Mouse (Mus musculus) brain, embryonic 14.5 days (tissue): ENCODE results near the gene Cd52. TPM values are rescaled to one million over a fixed set of nuclear protein-coding genes. Genes with fewer than 3 reads are reported as not detected.

ENCODE experiments used
- DNase-seq: peaks from one replicate; pipeline ENCODE4 v3.0.0-alpha.2; 2011; ENCODE audit warnings: low read depth
- CTCF ChIP-seq: fragments of 200-500 bp; IDR thresholded peaks from 2 replicates; pipeline ENCODE4 v1.5.1; 2012; ENCODE audit warnings: inconsistent platforms, mild to moderate bottlenecking, moderate library complexity, borderline replicate concordance; ENCODE audit not compliant: insufficient read depth, insufficient read length; ENCODE audit errors: extremely low read depth
- POLR2A ChIP-seq: fragments of 200-500 bp; IDR thresholded peaks from 2 replicates; pipeline ENCODE4 v1.6.1; 2012; ENCODE audit warnings: mild to moderate bottlenecking, inconsistent platforms, borderline replicate concordance; ENCODE audit not compliant: poor library complexity, insufficient read depth, insufficient read length, severe bottlenecking; ENCODE audit errors: extremely low read depth
- polyA plus RNA-seq: library from polyadenylated mRNA; depleted of rRNA; stranded (reverse); fragments of >200 nt; gene quantifications from 2 replicates; pipeline ENCODE4 v1.2.3, GENCODE M21; 2012; rRNA removed

The Cd52 gene
- polyA plus RNA-seq, 1 experiment, result 2.5 TPM

DNA sequence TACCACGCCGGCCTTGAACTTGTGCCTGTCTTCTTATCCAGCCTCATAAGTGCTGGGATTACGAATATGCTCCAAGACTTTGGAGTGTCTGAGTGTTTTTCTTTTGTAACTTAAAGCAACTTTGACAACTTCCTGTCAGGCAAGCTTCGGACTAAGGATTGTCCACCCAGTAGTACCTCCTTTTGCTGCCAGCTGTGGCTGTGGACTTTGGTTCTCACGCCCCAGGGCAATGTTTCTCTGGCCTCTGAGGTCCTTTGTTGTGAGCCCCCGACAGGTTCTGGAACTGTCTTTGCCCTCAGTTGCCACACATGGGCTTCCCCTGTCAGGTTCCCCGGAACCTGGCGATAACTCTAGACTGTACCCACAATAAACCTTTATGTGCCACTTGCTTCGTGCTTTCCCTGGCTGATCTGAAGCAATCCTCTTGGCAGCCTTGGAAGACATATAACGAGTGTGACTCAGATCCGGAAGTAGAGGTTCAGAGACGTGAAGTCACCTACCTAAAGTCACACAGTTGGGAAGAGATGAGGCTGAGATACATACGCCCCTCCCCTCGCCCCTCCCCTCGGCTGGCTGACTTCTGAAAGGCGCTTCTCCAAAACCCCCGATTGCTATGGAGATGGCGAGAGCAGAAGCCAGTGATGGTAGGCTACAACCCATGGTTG, 33.6 kb downstream of the Cd52 start:
- DNase-seq, result no peak

DNA sequence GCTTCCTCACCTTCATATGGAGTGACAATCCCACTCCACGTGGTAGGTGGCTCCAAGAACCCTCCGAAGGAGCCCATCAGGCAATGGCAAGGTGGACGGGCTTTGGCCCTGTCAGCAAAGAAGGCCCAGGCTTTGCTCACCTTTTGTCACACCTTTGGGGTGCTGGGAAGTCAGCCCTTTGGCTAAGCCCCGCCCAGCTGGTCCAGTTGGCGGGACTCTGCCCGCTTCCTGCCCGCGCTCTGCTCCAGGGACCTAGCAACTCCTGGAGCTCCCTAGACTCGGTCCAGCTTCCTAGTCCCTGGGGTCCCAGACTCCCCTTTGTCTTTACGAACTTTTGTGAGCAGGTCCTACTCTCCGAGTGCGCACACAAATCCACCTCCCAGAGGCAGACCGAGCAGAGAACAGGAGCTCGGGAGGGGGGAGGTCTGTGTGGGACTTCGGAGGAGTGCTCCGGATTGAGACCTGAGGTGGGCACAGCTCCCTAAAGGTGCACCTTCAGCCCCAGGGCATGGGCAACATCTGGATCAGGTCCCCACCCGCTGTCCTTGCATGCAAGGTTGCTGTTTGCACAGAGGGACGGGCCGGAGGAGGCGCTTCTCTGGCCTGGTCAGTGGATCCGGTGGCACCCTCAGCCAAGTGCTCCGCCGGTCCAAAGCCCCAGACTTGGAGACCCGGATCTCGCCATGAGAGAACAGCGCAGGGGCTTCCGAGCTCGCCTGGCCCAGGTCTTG, 34.6 kb downstream of the Cd52 start, which contains the start of gene Crybg2:
TSS of gene Crybg2 (plus strand) at position 681 of the 731 bp plus-strand sequence.
- TF ChIP-seq POLR2A, result no peak
- TF ChIP-seq CTCF, result no peak
- no peak for DNase-seq

More for the DNA sequence above, 33.6 kb downstream of the Cd52 start:
- no peak for TF ChIP-seq POLR2A
- TF ChIP-seq CTCF, result no peak

DNA sequence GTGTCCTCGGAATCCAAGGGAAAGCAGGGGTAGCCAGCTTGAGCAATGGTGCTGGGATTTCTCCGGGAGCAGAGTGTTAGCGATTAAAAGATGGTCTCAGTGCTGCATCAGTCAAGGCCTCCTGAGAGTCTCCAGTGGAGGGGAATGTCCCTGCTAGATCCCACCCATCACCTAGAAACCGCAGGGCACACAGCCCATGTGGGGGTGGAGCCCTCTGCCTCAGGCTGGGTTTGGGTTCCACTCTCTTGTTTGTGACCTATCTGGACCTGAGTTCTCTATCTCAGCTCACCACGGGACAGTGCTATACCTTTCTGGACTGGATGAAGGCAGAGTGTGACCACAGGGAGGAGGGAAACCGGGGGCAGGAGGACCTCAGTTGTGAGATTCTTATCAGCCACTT, 36.0 kb downstream of the Cd52 start:
- TF ChIP-seq POLR2A, result no peak
- TF ChIP-seq CTCF, result no peak
- no peak for DNase-seq

DNA sequence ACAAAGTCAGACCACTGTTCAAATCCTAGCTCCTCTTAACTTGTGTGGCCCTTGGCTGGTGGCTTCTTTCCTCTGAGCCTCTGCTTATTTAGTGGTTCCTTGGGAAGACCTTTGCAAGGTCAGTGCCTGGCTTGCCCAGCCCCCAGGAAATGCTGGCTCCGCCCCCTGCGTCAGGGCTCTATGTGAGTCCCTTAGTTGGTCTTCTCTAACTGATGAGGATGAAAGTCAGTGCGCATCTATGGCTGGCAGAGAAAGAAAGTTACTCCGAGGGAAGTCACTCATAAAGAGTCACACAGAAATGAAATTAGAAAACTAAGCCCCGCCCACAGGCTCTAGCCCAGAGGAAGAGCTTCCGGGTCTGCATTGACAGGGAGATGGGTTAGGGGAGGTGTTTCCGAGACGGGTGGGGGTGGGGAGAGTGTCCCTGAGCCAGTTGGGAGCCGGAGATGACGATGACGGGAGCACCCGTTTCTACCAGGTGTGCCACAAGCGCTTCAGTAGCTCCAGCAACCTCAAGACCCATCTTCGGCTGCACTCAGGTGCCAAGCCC, 36.6 kb downstream of the Cd52 start:
- DNase-seq, result no peak
- TF ChIP-seq CTCF (no peak), POLR2A (no peak)

DNA sequence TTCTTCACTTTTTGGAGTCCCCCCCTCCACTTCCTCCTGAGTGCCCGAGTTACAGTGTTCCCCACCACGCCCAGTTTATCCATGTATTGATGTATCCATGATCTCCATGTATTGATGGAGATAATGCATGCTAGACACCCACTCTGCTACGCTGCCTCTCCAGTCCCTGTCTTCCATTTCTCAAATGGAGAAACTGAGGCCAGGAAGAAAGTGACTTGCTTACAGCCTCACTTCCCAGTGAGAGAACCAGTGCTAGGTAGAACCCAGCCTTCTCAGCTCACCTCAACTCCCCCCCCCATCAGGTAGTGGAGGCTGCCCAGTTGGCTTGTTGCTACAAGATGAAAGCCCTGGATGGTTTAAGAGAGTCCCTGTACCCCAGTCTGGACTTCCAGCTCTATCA, 41.3 kb downstream of the Cd52 start, which contains the start of gene Zfp683:
TSS of gene Zfp683 (plus strand) at position 301 of the 400 bp plus-strand sequence.
- TF ChIP-seq CTCF (no peak), POLR2A (no peak)
- DNase-seq, result no peak

DNA sequence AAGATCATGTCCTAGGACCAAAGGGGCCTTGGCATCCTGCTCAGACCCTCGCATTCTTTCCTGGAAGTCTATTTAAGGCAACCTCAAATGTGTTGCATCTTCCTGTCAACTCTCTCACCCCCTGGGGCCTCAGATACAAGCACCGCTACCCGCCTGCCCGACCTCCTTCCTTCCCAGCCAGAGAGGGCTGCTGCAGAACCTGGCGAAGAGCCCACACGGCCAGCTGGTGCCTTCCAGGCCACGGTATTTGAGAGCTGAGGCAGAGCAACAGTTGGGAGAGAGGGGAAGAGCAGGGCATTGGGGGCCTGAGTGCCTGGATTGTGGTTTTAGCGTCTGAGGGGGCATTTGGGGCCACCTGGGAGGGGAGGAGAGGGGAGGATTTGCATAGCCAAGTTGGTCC, 42.3 kb downstream of the Cd52 start:
- TF ChIP-seq POLR2A (no peak), CTCF (no peak)

DNA sequence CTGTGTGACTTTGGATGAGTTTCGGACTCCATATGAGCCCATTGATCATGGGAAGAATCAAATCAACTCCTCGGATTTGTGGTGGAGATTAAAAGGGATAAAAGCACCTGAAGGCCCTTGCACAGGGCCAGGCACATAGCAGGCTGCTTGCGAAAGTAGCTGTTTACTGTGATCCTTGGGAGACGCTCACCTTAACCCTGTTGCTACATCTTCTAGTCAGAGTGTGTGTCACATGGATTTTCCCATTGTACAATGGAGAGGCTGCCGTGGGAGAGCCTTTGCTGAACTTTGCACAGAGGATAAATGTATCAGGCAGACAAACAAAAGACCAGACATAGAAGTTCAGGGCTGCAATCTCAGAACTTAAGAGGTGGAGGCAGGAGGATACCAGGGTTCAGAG, 43.0 kb downstream of the Cd52 start:
- TF ChIP-seq POLR2A (no peak), CTCF (no peak)
- no peak for DNase-seq

More for the DNA sequence above, 42.3 kb downstream of the Cd52 start:
- DNase-seq, result peak; percentile 83

DNA sequence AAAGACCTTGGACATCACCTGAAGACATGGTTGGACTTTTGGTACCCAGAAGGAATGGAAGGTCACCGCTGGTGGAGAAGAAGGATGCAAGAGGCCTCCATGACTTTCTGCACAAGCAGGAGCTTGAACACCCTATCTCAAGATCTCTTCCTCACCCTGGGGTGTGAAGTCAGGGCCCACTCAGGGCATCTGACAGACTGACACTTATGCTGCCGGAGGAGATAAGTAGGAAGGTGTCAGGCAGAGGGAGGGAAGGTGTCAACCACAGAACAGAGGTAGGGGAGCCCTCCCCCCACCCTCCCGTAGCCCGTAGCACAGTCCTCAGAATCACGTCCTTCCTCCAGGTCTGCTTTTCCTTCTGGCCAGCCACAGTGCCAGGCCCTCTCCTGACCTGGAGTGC, 47.2 kb downstream of the Cd52 start:
- no peak for DNase-seq
- TF ChIP-seq POLR2A (no peak), CTCF (no peak)

DNA sequence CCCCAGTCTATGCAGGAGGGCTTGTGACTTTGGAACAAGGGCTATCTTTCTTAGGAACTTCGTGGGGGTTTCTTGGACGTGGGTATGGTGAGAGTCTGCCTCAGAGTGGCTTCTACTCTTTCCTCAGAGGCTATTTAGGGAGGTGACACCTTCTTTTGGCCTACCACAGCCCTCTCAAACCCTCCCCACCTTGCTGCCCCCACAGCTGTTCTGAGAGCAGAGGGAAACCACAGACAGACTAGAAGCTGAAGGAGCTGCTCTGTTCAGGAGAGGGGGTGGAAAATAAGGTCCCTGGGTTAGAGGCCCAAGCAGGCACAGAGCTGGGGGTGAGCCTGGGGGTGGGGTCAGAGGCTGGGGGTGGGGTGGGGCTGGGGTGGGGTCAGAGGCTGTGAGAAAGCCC, 51.8 kb downstream of the Cd52 start:
- TF ChIP-seq CTCF (no peak), POLR2A (no peak)

DNA sequence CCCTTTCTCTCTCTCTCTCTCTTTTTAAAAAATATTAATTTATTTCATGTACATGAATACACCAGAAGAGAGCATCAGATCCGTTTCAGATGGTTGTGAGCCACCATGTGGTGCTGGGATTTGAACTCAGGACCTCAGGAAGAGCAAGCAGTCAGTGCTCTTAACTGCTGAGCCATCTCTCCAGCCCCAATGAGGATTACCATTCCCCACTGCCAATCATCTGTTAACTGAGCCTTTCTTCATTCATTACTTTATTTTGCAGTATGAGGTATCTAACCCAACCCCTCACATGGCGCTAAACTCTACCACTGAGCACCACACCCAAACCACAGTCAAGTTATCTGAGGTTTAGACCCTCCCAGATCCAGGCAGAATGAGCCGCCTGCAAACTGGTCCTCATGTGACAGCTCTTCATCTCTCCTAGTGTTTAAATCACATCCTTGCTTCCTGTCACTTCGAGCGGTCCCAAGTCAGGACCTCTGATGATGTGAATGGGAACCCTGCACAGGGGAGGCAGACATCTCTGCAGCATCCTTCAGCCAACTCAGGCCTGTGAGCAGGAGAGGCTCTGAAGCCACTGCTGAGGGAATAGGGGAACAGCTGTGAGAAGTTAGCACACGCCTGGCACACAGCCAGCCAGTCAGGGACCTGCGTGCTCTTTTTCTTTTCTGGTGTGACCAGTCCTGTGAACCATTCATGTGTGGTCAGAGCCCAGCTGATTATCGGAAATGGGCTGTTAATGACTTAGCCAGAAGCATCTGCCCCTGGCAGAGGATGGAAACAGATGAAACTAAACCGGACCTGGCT, 53.4 kb downstream of the Cd52 start:
- peak; percentile 70 for DNase-seq
- TF ChIP-seq CTCF (no peak), POLR2A (no peak)

More for the DNA sequence above, 51.8 kb downstream of the Cd52 start:
- no peak for DNase-seq

DNA sequence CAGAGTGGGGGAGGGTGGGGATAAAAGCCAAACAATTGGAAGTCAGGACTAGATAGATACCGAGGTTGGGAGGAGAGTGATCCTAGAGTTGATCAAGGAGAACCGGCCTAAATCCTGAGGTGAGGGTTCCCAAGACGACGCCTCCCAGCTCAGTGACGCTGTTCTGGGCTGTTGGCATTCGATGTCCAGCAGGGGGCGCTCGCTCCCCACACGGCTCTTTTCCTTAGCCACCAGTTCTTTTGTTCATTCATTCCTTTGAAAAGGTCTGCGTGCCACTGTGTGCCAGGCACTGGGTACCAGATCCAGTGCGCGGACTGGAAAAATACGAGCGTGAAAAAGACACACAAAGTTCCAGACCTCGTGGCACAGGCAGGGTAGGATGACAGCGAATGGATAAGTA, 58.9 kb downstream of the Cd52 start:
- TF ChIP-seq POLR2A (no peak), CTCF (peak; percentile 98)
- peak; percentile 85 for DNase-seq

Other genes with a start within 250 kb of the Cd52 start
- 15.8 and 20.1 TPM in 2 replicates for gene Rps6ka1, start 207.3 kb downstream of the Cd52 start, polyA plus RNA-seq
- gene Hmgn2, start 126.4 kb downstream of the Cd52 start, polyA plus RNA-seq, result 528 and 637 TPM in 2 replicates
- gene Dhdds, start 94.2 kb downstream of the Cd52 start, polyA plus RNA-seq, result 47.0 and 56.1 TPM in 2 replicates
- 0.34 TPM in 2 replicates for gene Lin28a, start 76.2 kb downstream of the Cd52 start, polyA plus RNA-seq
- not detected in 2 replicates for gene Zfp683, start 41.2 kb downstream of the Cd52 start, polyA plus RNA-seq
- gene Crybg2, start 34.3 kb downstream of the Cd52 start, polyA plus RNA-seq, result 2.0 and 2.3 TPM in 2 replicates
- gene Ubxn11, start 7.5 kb upstream of the Cd52 start, polyA plus RNA-seq, result 25.1 and 28.4 TPM in 2 replicates
- gene Sh3bgrl3, start 33.7 kb upstream of the Cd52 start, polyA plus RNA-seq, result 240 and 300 TPM in 2 replicates
- 22.0 and 24.7 TPM in 2 replicates for gene Cep85, start 92.0 kb upstream of the Cd52 start, polyA plus RNA-seq
- not detected in 2 replicates for gene Gm7534, start 107.9 kb upstream of the Cd52 start, polyA plus RNA-seq
- not detected in 2 replicates for gene Catsper4, start 132.3 kb upstream of the Cd52 start, polyA plus RNA-seq
- 0.30 and 0.34 TPM in 2 replicates for gene Cnksr1, start 143.3 kb upstream of the Cd52 start, polyA plus RNA-seq
- not detected in 2 replicates for gene E130218I03Rik, start 148.6 kb upstream of the Cd52 start, polyA plus RNA-seq
- gene Zfp593, start 150.5 kb upstream of the Cd52 start, polyA plus RNA-seq, result 14.5 and 19.0 TPM in 2 replicates
- 0.33 and 0.64 TPM in 2 replicates for gene Gm30191, start 151.9 kb upstream of the Cd52 start, polyA plus RNA-seq
- 16.5 and 16.6 TPM in 2 replicates for gene Grrp1, start 159.0 kb upstream of the Cd52 start, polyA plus RNA-seq
- gene Pdik1l, start 192.8 kb upstream of the Cd52 start, polyA plus RNA-seq, result 18.8 and 20.7 TPM in 2 replicates
- gene Trim63, start 220.0 kb upstream of the Cd52 start, polyA plus RNA-seq, result 0.13 and 0.33 TPM in 2 replicates
- gene Slc30a2, start 248.1 kb upstream of the Cd52 start, polyA plus RNA-seq, result 0.05 TPM in 1 of 2 replicates, not detected in the other